Mouse (Mus musculus) limb, embryonic 15.5 days (tissue): Measurements from ENCODE around the gene Shoc2. TPM values are rescaled to one million over a fixed set of nuclear protein-coding genes. Genes with fewer than 3 reads are reported as not detected.

ENCODE experiments used
- ATAC-seq: fragments of 200-750 bp; cut with Nextera tagmentation; 2 replicates; pipeline ENCODE4 v1.8.0; 2017; ENCODE audit warnings: low read depth, moderate TSS enrichment; ENCODE audit not compliant: insufficient number of reproducible peaks, low FRiP score, low TSS enrichment
- H3K27ac ChIP-seq: fragments of 300-500 bp; sonication (generic); 2 replicates; pipeline ENCODE4 v1.5.1; 2015; ENCODE audit warnings: moderate library complexity, mild to moderate bottlenecking, inconsistent platforms
- H3K27me3 ChIP-seq: fragments of 300-500 bp; sonication (generic); 2 replicates; pipeline ENCODE4 v1.6.1; 2015; ENCODE audit warnings: inconsistent platforms
- H3K36me3 ChIP-seq: fragments of 300-500 bp; sonication (generic); 2 replicates; pipeline ENCODE4 v1.6.1; 2015; ENCODE audit warnings: inconsistent platforms
- H3K4me1 ChIP-seq: fragments of 300-500 bp; sonication (generic); 2 replicates; pipeline ENCODE4 v1.6.1; 2015; ENCODE audit warnings: inconsistent platforms
- H3K4me2 ChIP-seq: fragments of 300-500 bp; sonication (generic); 2 replicates; pipeline ENCODE4 v1.6.1; 2015; ENCODE audit warnings: mild to moderate bottlenecking, inconsistent platforms
- H3K4me3 ChIP-seq: fragments of 300-500 bp; sonication (generic); 2 replicates; pipeline ENCODE4 v1.5.1; 2015; ENCODE audit warnings: mild to moderate bottlenecking, inconsistent platforms
- H3K9ac ChIP-seq: fragments of 300-500 bp; sonication (generic); 2 replicates; pipeline ENCODE4 v1.6.1; 2015; ENCODE audit warnings: inconsistent platforms
- H3K9me3 ChIP-seq: fragments of 300-500 bp; sonication (generic); 2 replicates; pipeline ENCODE4 v1.6.1; 2016; ENCODE audit warnings: inconsistent platforms
- WGBS: fragments of 180-500 bp; shearing (Covaris S2); methylation state at CpG from one replicate; pipeline ENCODE4 v1.1.7; 2015; 5-methylcytosine and 5-hydroxymethylcytosine counted together
- polyA plus RNA-seq: library from polyadenylated mRNA; unstranded; fragments of >200 nt; fragmentation: Nextera tagmentation; extraction: Ambion mirVana; gene quantifications from 2 replicates; pipeline ENCODE4 v1.2.1, GENCODE M21; 2015

The Shoc2 gene
- polyA plus RNA-seq, result 48.5 and 48.9 TPM in 2 replicates

DNA sequence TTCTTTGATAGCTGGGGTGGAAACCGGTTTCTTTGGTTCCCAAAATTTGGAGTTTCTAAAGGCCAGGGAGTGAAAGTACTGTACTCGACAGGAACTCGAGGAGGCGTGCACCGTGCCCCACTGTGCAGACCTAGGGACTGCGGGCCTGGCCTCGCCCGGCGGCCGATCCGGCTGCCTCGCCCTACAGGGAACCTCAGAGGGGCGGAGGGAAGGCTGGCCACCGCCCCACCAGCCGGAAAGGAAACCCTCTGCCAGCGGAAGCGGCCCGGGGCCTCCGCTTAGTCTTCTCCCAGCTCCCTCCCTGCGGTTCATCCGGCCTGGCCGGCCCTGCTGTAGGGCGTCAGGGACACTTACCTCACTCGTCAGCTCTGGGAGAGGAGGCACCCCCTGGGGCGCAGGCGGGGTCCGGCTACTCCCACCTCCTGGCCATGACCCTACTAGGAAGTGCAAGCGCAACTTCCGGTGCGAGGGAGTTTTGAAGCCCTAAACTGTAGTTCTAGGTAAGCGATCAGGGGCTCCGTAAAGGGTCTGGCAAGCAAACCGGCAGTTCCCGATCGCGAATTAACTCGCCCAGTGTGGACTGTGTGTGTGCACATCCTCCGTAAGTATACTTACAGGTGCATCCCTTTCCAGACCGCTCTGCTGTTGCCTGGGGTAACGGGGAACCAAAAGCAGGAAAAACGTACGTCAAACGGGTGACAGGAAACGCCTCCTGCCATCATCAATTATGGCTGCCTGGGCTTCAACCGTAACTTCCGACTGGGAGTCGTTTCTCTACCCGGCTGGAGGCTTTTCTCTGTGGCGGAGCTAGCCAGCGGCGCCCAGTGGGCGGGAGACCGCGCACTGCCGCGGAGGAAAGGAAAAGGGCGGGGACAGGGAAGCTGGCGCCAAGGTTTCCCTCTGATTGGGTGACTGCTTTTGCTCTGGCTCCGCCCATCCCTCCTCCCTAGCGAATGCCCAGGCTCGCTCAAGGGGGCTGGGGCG lies at the start of gene Shoc2, which contains the start of gene Bbip1:
TSS of gene Shoc2 (plus strand) at position 505 of the 984 bp plus-strand sequence.
TSS of gene Bbip1 (minus strand) at position 826 of the 984 bp plus-strand sequence.
- Histone ChIP-seq H3K9me3 (no peaks in the 10 kb centered on the region), H3K9ac (peak within 1 kb of the TSS; percentile 95), H3K4me1 (peaks cover 13% of the 10 kb centered on the region), H3K36me3 (no peaks in the 10 kb centered on the region), H3K4me2 (peak within 1 kb of the TSS; percentile 64), H3K27ac (peak within 1 kb of the TSS; percentile 99), H3K27me3 (no peaks in the 10 kb centered on the region), H3K4me3 (peak within 1 kb of the TSS; percentile 98)
- WGBS, result under 1% methylated on average over 55 of the region's 62 CpGs
- peak; percentile 95 for ATAC-seq

DNA sequence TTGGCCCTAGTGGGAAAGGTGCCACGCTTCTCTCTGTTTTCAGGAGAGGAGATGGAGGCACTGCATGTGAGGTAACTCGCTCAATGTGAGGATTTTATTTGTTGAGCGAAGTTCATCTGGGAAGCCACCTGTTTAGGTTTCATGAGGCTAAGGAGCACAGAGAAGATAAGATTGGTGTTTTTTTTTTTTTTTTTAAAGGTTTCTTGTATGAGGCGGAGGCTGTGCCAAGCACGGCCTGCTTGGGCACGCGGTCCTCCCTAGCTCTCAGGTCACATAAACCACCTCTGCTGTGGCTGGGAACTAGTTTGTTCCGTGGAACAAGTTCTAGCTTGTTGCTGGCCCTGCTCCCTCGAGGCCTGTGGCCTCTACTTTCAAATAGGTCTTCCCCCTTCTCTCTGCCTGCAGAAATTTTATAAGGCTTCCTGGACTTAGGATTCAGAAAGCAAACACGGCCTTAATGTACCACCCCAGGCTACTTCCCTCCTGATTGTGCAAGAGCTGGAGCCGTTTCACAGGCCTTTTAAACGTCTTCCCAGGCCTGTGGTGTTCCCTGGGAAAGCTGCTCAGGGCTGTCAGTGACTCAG lies 49.5 kb upstream of the Shoc2 start:
- Histone ChIP-seq H3K4me3 (no peak overlapping the region), H3K27me3 (no peaks in the 10 kb centered on the region), H3K4me2 (no peak overlapping the region), H3K9ac (no peak overlapping the region), H3K4me1 (peaks cover 72% of the 10 kb centered on the region), H3K9me3 (no peaks in the 10 kb centered on the region), H3K27ac (peak overlapping the region; percentile 91), H3K36me3 (no peaks in the 10 kb centered on the region)
- 37% methylated on average over 12 of the region's 12 CpGs for WGBS
- ATAC-seq, result no peak

GRCm38 (mm10) chr19:53898046-53898445 lies 46.1 kb upstream of the Shoc2 start:
- WGBS, result 65% methylated on average over 5 of the region's 5 CpGs

DNA sequence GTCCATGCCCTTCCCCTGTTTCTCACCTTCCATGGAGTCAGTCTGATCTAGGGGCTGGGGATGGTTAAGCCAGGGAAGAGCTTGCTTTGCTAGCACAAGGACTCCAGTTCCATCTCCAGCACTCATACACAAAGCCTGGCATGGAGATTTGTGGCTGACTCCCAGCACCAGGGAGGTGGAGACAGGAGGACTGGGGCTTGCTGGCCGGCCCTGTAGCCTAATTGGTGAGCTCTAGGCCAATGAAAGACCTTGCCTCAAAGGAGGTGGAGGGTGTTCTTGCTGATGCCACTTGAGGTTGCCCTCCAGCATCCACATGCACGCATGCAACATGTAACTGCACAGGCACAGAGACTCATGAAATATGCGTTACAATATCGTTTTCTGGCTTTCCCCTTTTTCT lies 45.6 kb upstream of the Shoc2 start:
- H3K27me3 ChIP-seq, result no peaks in the 10 kb centered on the region
- peak overlapping the region; percentile 22; the same call in 1 of the 2 replicates for H3K27ac ChIP-seq
- 75% methylated on average over 4 of the region's 4 CpGs for WGBS
- H3K9me3 ChIP-seq, result no peaks in the 10 kb centered on the region
- no peak overlapping the region for H3K4me3 ChIP-seq
- H3K4me1 ChIP-seq, result peaks cover 69% of the 10 kb centered on the region
- ATAC-seq, result no peak
- H3K4me2 ChIP-seq, result no peak overlapping the region
- no peak overlapping the region for H3K9ac ChIP-seq
- H3K36me3 ChIP-seq, result no peaks in the 10 kb centered on the region

More at GRCm38 (mm10) chr19:53898046-53898445, 46.1 kb upstream of the Shoc2 start:
- no peaks in the 10 kb centered on the region for H3K27me3 ChIP-seq
- no peak for ATAC-seq
- H3K9me3 ChIP-seq, result no peaks in the 10 kb centered on the region
- H3K9ac ChIP-seq, result no peak overlapping the region
- no peak overlapping the region for H3K4me2 ChIP-seq
- H3K4me3 ChIP-seq, result no peak overlapping the region
- no peaks in the 10 kb centered on the region for H3K36me3 ChIP-seq
- peak overlapping the region; percentile 9; the same call in 1 of the 2 replicates for H3K27ac ChIP-seq
- peaks cover 74% of the 10 kb centered on the region for H3K4me1 ChIP-seq

GRCm38 (mm10) chr19:53898970-53899900 lies 44.9 kb upstream of the Shoc2 start:
- Histone ChIP-seq H3K9me3 (no peaks in the 10 kb centered on the region), H3K36me3 (no peaks in the 10 kb centered on the region), H3K4me1 (peaks cover 62% of the 10 kb centered on the region), H3K4me2 (no peak overlapping the region), H3K9ac (no peak overlapping the region), H3K4me3 (no peak overlapping the region), H3K27ac (peak overlapping the region; percentile 22; the same call in 1 of the 2 replicates), H3K27me3 (no peaks in the 10 kb centered on the region)
- 75% methylated on average over 25 of the region's 25 CpGs for WGBS
- ATAC-seq, result no peak

- Histone ChIP-seq H3K36me3 (no peaks in the 10 kb centered on the region), H3K9ac (no peak overlapping the region), H3K27ac (no peak overlapping the region), H3K4me2 (no peak overlapping the region), H3K9me3 (no peaks in the 10 kb centered on the region), H3K4me3 (no peak overlapping the region), H3K4me1 (peaks cover 58% of the 10 kb centered on the region), H3K27me3 (no peaks in the 10 kb centered on the region)
- WGBS, result 74% methylated on average over 14 of the region's 14 CpGs
- ATAC-seq, result no peak
Observed at GRCm38 (mm10) chr19:53899941-53900610, 44.0 kb upstream of the Shoc2 start.

- no peak for ATAC-seq
- WGBS, result 51% methylated on average over 15 of the region's 15 CpGs
- H3K9ac ChIP-seq, result peak overlapping the region; percentile 62; the same call in 1 of the 2 replicates
- H3K4me1 ChIP-seq, result peaks cover 55% of the 10 kb centered on the region
- H3K4me3 ChIP-seq, result peak overlapping the region; percentile 77
- H3K9me3 ChIP-seq, result no peaks in the 10 kb centered on the region
- H3K4me2 ChIP-seq, result peak overlapping the region; percentile 69
- peak overlapping the region; percentile 92 for H3K27ac ChIP-seq
- H3K36me3 ChIP-seq, result no peaks in the 10 kb centered on the region
- no peaks in the 10 kb centered on the region for H3K27me3 ChIP-seq
Observed at GRCm38 (mm10) chr19:53901931-53902738, 42.0 kb upstream of the Shoc2 start.

DNA sequence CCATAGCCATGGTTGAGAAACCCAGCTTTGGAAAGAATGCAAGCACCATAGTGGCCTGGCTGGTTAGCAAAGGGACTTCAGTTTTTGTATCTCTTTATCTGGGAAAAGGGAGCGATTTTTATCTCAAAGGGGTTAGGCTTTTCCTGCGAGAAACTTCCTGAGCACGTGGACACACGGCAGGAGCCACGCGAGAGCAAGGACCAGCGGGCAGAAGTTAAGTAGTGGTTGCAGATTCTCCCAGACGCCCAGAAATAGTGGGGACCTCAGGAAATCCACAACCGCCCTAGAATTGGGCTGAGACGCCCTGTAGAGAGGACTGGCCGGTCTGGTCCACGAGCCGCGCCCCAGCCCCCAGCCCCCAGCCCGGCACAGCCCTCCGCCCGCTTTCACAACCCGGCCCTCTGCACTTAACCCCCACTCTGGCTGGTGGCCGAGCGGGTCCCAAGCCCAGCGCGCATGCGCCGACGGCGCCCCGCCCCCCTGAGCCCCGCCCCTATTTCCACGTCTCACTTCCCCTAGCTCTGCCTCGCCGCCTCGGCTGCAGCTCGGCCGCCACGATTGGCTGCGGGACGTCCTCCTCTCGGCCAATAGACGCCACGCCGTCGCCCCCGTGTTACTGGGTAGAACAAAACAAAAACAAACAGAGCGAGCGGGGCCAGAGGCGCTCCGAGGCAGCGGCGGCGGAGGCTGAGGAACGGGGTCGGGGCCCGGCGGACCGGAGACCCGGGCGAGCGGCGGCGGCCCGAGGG lies 41.2 kb upstream of the Shoc2 start:
- no peaks in the 10 kb centered on the region for H3K27me3 ChIP-seq
- H3K9ac ChIP-seq, result peak overlapping the region; percentile 86
- H3K36me3 ChIP-seq, result no peaks in the 10 kb centered on the region
- peak overlapping the region; percentile 69 for H3K4me2 ChIP-seq
- no peaks in the 10 kb centered on the region for H3K9me3 ChIP-seq
- H3K4me3 ChIP-seq, result peak overlapping the region; percentile 77
- H3K4me1 ChIP-seq, result peaks cover 54% of the 10 kb centered on the region
- under 1% methylated on average over 54 of the region's 61 CpGs for WGBS
- ATAC-seq, result peak; percentile 95
- peak overlapping the region; percentile 92 for H3K27ac ChIP-seq

DNA sequence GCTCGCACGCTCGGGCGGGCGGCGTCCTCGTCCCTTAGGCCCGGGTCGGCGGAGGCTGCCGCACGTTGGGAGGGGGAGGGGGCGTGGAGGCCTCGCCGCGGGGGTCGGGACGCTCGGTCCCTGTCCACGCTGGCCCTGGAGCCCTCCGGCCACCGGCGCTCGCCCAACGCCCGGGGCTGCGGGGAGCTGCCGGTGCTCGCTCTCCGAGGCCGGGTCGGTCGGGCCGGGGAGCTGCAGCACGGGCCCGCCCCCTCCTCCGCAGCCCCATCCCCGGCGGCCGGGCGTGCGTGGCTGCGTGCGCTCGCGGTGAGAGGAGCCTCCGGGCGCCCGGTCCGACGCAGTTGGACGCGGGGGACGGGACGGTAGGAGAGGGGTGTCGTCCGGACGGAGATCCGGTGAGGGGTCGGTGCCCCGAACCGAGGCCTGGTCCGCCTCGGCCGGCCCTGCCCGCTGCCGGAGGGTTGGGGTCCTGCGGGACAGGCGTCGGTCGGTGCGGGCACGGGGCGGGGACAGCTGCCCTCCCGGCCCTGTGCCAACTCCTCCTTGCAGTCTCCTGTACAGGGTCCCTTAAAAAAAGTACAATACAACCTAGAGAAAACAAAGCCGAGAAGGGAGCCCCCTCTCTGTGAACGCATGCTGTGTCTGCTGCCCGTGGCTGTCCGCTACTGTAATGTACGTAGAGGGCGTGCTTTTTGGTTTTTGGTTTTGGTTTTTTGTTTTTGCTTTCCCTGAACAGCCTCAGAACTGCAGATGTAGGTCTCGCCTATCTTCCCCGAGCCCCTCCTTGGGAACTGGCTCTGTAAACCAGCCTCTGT lies 40.4 kb upstream of the Shoc2 start:
- peak overlapping the region; percentile 50 for H3K4me2 ChIP-seq
- H3K27ac ChIP-seq, result peak overlapping the region; percentile 92
- WGBS, result under 1% methylated on average over 74 of the region's 83 CpGs
- peak; percentile 31 for ATAC-seq
- peak overlapping the region; percentile 86 for H3K9ac ChIP-seq
- H3K27me3 ChIP-seq, result no peaks in the 10 kb centered on the region
- peaks cover 47% of the 10 kb centered on the region for H3K4me1 ChIP-seq
- H3K9me3 ChIP-seq, result no peaks in the 10 kb centered on the region
- H3K36me3 ChIP-seq, result peaks cover 4% of the 10 kb centered on the region; the same call in 1 of the 2 replicates
- peak overlapping the region; percentile 77 for H3K4me3 ChIP-seq
